Mouse (Mus musculus) cerebellum, postnatal 25 days (tissue): ENCODE results near the gene Prokr2.
A peak's percentile ranks its signal among the peaks of the same experiment; 100 is the strongest.
"Not testable (repeated sequence)": the region's sequence is repeated elsewhere in the genome, so short reads cannot be mapped to it uniquely, and the experiment has no call there.

ENCODE experiments used
- DNase-seq, 2 experiments: peaks; one replicate each; pipeline ENCODE4 v3.0.0; 2021; ENCODE audit warnings: mixed read lengths in 2 of 2

The Prokr2 gene

GRCm38 (mm10) chr2:132340350-132340749, 44.9 kb downstream of the Prokr2 start:
- no peak for DNase-seq

GRCm38 (mm10) chr2:132337202-132337601, 48.0 kb downstream of the Prokr2 start:
- no peak for DNase-seq

GRCm38 (mm10) chr2:132323541-132323940, 61.7 kb downstream of the Prokr2 start:
- DNase-seq = no peak

- DNase-seq = no peak
These were observed 64.7 kb downstream of the Prokr2 start for GRCm38 (mm10) chr2:132320516-132320915.

GRCm38 (mm10) chr2:132317178-132317577, 68.1 kb downstream of the Prokr2 start:
- no peak for DNase-seq

- DNase-seq = peak; percentile 76 to 82
These were observed 69.0 kb downstream of the Prokr2 start for GRCm38 (mm10) chr2:132316041-132316808.

GRCm38 (mm10) chr2:132314057-132314456, 71.2 kb downstream of the Prokr2 start:
- DNase-seq = not testable (repeated sequence)

- no peak for DNase-seq
These were observed 71.7 kb downstream of the Prokr2 start for GRCm38 (mm10) chr2:132313568-132313967.

- no peak for DNase-seq
These were observed 72.6 kb downstream of the Prokr2 start for GRCm38 (mm10) chr2:132312616-132313015.

GRCm38 (mm10) chr2:132309398-132309930, 75.8 kb downstream of the Prokr2 start:
- DNase-seq = no peak

GRCm38 (mm10) chr2:132308829-132309228, 76.4 kb downstream of the Prokr2 start:
- no peak for DNase-seq

- DNase-seq = peak; percentile 77
These were observed 77.9 kb downstream of the Prokr2 start for GRCm38 (mm10) chr2:132307213-132307843.

- no peak for DNase-seq
These were observed 79.3 kb downstream of the Prokr2 start for GRCm38 (mm10) chr2:132305988-132306387.

- no peak for DNase-seq
These were observed 80.1 kb downstream of the Prokr2 start for GRCm38 (mm10) chr2:132305165-132305564.

- no peak for DNase-seq
These were observed 83.8 kb downstream of the Prokr2 start for GRCm38 (mm10) chr2:132301436-132301835.

- no peak for DNase-seq
These were observed 87.0 kb downstream of the Prokr2 start for GRCm38 (mm10) chr2:132298250-132298649.

- no peak for DNase-seq
These were observed 91.4 kb downstream of the Prokr2 start for GRCm38 (mm10) chr2:132293694-132294450.

GRCm38 (mm10) chr2:132292083-132292482, 93.2 kb downstream of the Prokr2 start:
- peak; percentile 72 to 76 for DNase-seq

GRCm38 (mm10) chr2:132291265-132291664, 94.0 kb downstream of the Prokr2 start:
- DNase-seq = peak; percentile 45 to 54

GRCm38 (mm10) chr2:132290808-132291207, 94.4 kb downstream of the Prokr2 start:
- DNase-seq = no peak

GRCm38 (mm10) chr2:132289213-132289612, 96.0 kb downstream of the Prokr2 start:
- DNase-seq = not testable (repeated sequence)
